Mouse (Mus musculus) limb, embryonic 11.5 days (tissue): ENCODE measurements around the gene Agpat3. TPM values are rescaled to one million over a fixed set of nuclear protein-coding genes. Genes with fewer than 3 reads are reported as not detected.

ENCODE experiments used
- ATAC-seq: fragments of 200-750 bp; cut with Nextera tagmentation; 2 replicates; pipeline ENCODE4 v1.8.0; 2017; ENCODE audit warnings: low read depth; ENCODE audit not compliant: insufficient number of reproducible peaks, low FRiP score, low TSS enrichment
- DNase-seq: peaks from one replicate; pipeline ENCODE4 v3.0.0-alpha.2; 2015; ENCODE audit warnings: low spot score
- H3K27ac ChIP-seq: fragments of 300-500 bp; sonication (generic); replicated peaks from 2 replicates; pipeline ENCODE4 v1.5.1; 2014; ENCODE audit warnings: low read depth, mild to moderate bottlenecking, low read length
- H3K27me3 ChIP-seq: fragments of 300-500 bp; sonication (generic); 2 replicates; pipeline ENCODE4 v1.6.1; 2014; ENCODE audit warnings: mild to moderate bottlenecking, low read length, mixed read lengths; ENCODE audit not compliant: control insufficient read depth, insufficient read depth
- H3K36me3 ChIP-seq: fragments of 300-500 bp; sonication (generic); 2 replicates; pipeline ENCODE4 v1.6.1; 2014; ENCODE audit warnings: mild to moderate bottlenecking, low read length, moderate library complexity, mixed read lengths; ENCODE audit not compliant: control insufficient read depth, insufficient read depth
- H3K4me1 ChIP-seq: fragments of 300-500 bp; sonication (generic); 2 replicates; pipeline ENCODE4 v1.6.1; 2014; ENCODE audit warnings: low read length, mixed read lengths; ENCODE audit not compliant: control insufficient read depth, insufficient read depth
- H3K4me2 ChIP-seq: fragments of 300-500 bp; sonication (generic); 2 replicates; pipeline ENCODE4 v1.6.1; 2014; ENCODE audit warnings: low read depth, mild to moderate bottlenecking, moderate library complexity; ENCODE audit not compliant: severe bottlenecking
- H3K4me3 ChIP-seq: fragments of 300-500 bp; sonication (generic); 2 replicates; pipeline ENCODE4 v1.5.1; 2014; ENCODE audit warnings: low read depth, low read length
- H3K9ac ChIP-seq: fragments of 300-500 bp; sonication (generic); 2 replicates; pipeline ENCODE4 v1.6.1; 2014; ENCODE audit warnings: mild to moderate bottlenecking, low read length
- H3K9me3 ChIP-seq: fragments of 300-500 bp; sonication (generic); 2 replicates; pipeline ENCODE4 v1.6.1; 2016; ENCODE audit warnings: low read length; ENCODE audit not compliant: control insufficient read depth
- WGBS: fragments of 180-500 bp; shearing (Covaris S2); extraction: QIAGEN DNeasy Blood & Tissue Kit; methylation state at CpG from one replicate; pipeline ENCODE4 v1.1.7; 2014; 5-methylcytosine and 5-hydroxymethylcytosine counted together
- polyA plus RNA-seq: library from polyadenylated mRNA; unstranded; fragments of >200 nt; fragmentation: Nextera tagmentation; extraction: Ambion mirVana; gene quantifications from 2 replicates; pipeline ENCODE4 v1.2.1, GENCODE M21; 2014

Gene Agpat3
- polyA plus RNA-seq, 1 experiment from 2014 or later, result 38.0 TPM

- Histone ChIP-seq H3K27me3 (no peaks in the 10 kb centered on the region), H3K4me1 (0 out of 2 replicates have a peak, but pooled peaks cover 3% of the 10 kb centered on the region), H3K4me2 (no peak overlapping the region), H3K27ac (no peak overlapping the region), H3K9ac (no peak overlapping the region), H3K9me3 (no peaks in the 10 kb centered on the region), H3K4me3 (no peak overlapping the region), H3K36me3 (no peaks in the 10 kb centered on the region)
- ATAC-seq (no peak), DNase-seq (no peak)
- 89% methylated on average over 6 of the region's 6 CpGs for WGBS
Measured at GRCm38 (mm10) chr10:78324556-78325164, 27.6 kb downstream of the Agpat3 start.

GRCm38 (mm10) chr10:78323214-78323880 is 28.9 kb downstream of the Agpat3 start:
- DNase-seq (no peak), ATAC-seq (no peak)
- Histone ChIP-seq H3K4me2 (no peak overlapping the region), H3K27ac (no peak overlapping the region), H3K9ac (no peak overlapping the region), H3K4me1 (0 out of 2 replicates have a peak, but pooled peaks cover 3% of the 10 kb centered on the region), H3K9me3 (no peaks in the 10 kb centered on the region), H3K36me3 (no peaks in the 10 kb centered on the region), H3K4me3 (no peak overlapping the region), H3K27me3 (no peaks in the 10 kb centered on the region)
- 44% methylated on average over 7 of the region's 7 CpGs for WGBS

GRCm38 (mm10) chr10:78322806-78323205 is 29.5 kb downstream of the Agpat3 start:
- H3K4me2 ChIP-seq, result no peak overlapping the region
- 0 out of 2 replicates have a peak, but pooled peaks cover 3% of the 10 kb centered on the region for H3K4me1 ChIP-seq
- H3K36me3 ChIP-seq, result no peaks in the 10 kb centered on the region
- ATAC-seq (no peak), DNase-seq (no peak)
- no peak overlapping the region for H3K27ac ChIP-seq
- no peaks in the 10 kb centered on the region for H3K27me3 ChIP-seq
- no peak overlapping the region for H3K4me3 ChIP-seq
- WGBS, result no CpG with 5 or more reads among the region's 1 CpGs
- H3K9me3 ChIP-seq, result no peaks in the 10 kb centered on the region
- no peak overlapping the region for H3K9ac ChIP-seq

- H3K27ac ChIP-seq, result no peak overlapping the region
- H3K36me3 ChIP-seq, result no peaks in the 10 kb centered on the region
- DNase-seq (no peak), ATAC-seq (no peak)
- H3K4me2 ChIP-seq, result no peak overlapping the region
- H3K4me3 ChIP-seq, result no peak overlapping the region
- no peak overlapping the region for H3K9ac ChIP-seq
- H3K27me3 ChIP-seq, result no peaks in the 10 kb centered on the region
- H3K9me3 ChIP-seq, result no peaks in the 10 kb centered on the region
- H3K4me1 ChIP-seq, result 0 out of 2 replicates have a peak, but pooled peaks cover 3% of the 10 kb centered on the region
- 52% methylated on average over 3 of the region's 3 CpGs for WGBS
Measured at GRCm38 (mm10) chr10:78321133-78321757, 31.0 kb downstream of the Agpat3 start.

- Histone ChIP-seq H3K27me3 (no peaks in the 10 kb centered on the region), H3K4me3 (no peak overlapping the region), H3K4me2 (no peak overlapping the region), H3K9ac (no peak overlapping the region), H3K27ac (no peak overlapping the region), H3K9me3 (no peaks in the 10 kb centered on the region), H3K36me3 (no peaks in the 10 kb centered on the region), H3K4me1 (0 out of 2 replicates have a peak, but pooled peaks cover 3% of the 10 kb centered on the region)
- WGBS, result 57% methylated on average over 1 of the region's 1 CpGs
- DNase-seq (no peak), ATAC-seq (no peak)
Measured at GRCm38 (mm10) chr10:78320526-78320925, 31.8 kb downstream of the Agpat3 start.

GRCm38 (mm10) chr10:78319940-78320339 is 32.3 kb downstream of the Agpat3 start:
- Histone ChIP-seq H3K4me2 (no peak overlapping the region), H3K27me3 (no peaks in the 10 kb centered on the region), H3K36me3 (no peaks in the 10 kb centered on the region), H3K4me3 (no peak overlapping the region), H3K4me1 (0 out of 2 replicates have a peak, but pooled peaks cover 3% of the 10 kb centered on the region), H3K27ac (no peak overlapping the region), H3K9me3 (no peaks in the 10 kb centered on the region), H3K9ac (no peak overlapping the region)
- DNase-seq, result no peak
- ATAC-seq, result no peak
- WGBS, result 88% methylated on average over 9 of the region's 9 CpGs

GRCm38 (mm10) chr10:78317270-78317923 is 34.9 kb downstream of the Agpat3 start:
- Histone ChIP-seq H3K27ac (no peak overlapping the region), H3K4me1 (0 out of 2 replicates have a peak, but pooled peaks cover 3% of the 10 kb centered on the region), H3K4me3 (no peak overlapping the region), H3K4me2 (no peak overlapping the region), H3K27me3 (no peaks in the 10 kb centered on the region), H3K9ac (no peak overlapping the region), H3K36me3 (no peaks in the 10 kb centered on the region), H3K9me3 (no peaks in the 10 kb centered on the region)
- no peak for DNase-seq
- ATAC-seq, result no peak; the same call in 1 of the 2 replicates
- WGBS, result 72% methylated on average over 11 of the region's 11 CpGs
